Mouse (Mus musculus) subcutaneous adipose tissue, adult 2 months (tissue): ENCODE measurements around the gene Pdia2. TPM values are rescaled to one million over a fixed set of nuclear protein-coding genes. Genes with fewer than 3 reads are reported as not detected.

Experiments used
- polyA plus RNA-seq: library from polyadenylated mRNA; depleted of rRNA; stranded (reverse); fragments of >200 nt; gene quantifications from 2 replicates; pipeline ENCODE4 v1.2.3, GENCODE M21; 2012; ENCODE audit warnings: low replicate concordance; rRNA removed

Gene Pdia2
- 0.60 TPM in 1 of 2 replicates, not detected in the other for polyA plus RNA-seq

DNA sequence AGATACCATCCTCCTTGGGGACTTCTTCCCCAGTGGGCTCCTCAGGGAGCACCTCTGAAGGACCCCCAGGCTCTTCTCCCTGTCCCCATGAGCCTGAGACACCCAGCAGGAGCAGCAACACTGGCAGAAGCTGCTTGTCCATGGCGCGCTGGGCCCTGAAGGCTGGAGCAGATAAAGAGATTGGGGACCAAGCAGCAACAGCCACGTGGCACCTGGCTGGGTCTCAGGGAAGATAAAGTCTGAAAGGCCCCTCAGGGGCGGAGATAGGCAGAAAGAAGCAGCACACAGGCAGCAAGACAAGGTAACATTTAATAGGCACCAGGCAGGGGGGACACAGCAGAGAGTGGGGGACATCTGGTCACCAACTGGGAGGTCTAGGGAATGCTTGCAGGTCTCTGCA, at the start of gene Pdia2:
Gene Pdia2 (minus strand): TSS at position 196 of the 400 bp plus-strand sequence.

DNA sequence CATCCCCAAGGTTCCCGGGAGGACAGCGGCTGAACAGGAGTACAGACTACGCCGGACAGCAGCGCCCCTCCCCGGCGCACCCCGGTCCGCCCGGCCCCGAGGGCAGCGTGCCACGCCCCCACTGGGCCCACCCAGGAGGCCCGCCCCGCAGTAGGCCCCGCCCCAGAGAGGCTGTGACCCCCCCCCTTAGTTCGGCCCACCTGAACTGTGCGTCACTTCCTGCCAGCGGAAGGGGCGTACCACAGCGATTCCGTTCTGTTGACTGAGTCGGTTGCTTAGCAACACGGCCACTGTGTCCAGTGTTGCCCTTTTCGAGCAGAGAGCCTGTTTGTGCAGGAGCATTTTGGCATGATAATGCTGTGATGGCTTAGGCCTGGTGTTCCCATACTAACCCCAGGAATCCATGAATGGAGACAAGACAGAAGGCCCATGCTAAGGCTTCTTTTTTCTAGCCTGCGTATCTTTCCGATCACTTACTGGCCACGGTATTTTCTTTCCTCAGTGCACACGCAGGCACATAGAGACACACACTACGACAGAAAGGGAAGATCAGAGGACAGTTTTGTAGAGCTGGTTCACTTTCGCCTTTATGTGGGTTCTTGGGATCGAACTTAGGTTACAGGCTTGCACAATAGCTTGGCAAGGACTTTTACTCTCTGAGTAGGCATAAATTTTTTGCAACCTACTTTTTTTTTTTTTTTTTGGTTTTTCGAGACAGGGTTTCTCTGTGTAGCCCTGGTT, 45.4 kb upstream of the Pdia2 start, which contains the start of gene Fam234a:
Gene Fam234a (minus strand): TSS at position 142 of the 741 bp plus-strand sequence.

DNA sequence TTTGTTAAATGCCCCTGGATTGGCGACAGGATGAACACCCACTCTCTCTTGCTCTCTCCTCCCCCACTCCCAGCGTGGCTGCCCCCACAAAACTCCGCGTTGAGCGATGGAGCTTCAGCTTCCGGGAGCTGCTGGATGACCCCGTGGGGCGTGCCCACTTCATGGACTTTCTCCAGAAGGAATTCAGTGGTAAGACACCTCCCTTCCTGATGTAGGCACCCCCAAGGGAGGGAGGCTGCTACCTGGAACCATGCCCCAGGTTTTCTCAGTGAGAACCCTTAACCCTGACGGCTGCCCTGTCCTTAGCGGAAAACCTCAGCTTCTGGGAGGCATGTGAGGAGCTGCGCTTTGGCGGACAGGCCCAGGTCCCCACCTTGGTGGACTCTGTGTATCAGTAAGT, 8.8 kb upstream of the Pdia2 start, which contains the start of gene Arhgdig:
Gene Arhgdig (minus strand): TSS at position 101 of the 400 bp plus-strand sequence.

DNA sequence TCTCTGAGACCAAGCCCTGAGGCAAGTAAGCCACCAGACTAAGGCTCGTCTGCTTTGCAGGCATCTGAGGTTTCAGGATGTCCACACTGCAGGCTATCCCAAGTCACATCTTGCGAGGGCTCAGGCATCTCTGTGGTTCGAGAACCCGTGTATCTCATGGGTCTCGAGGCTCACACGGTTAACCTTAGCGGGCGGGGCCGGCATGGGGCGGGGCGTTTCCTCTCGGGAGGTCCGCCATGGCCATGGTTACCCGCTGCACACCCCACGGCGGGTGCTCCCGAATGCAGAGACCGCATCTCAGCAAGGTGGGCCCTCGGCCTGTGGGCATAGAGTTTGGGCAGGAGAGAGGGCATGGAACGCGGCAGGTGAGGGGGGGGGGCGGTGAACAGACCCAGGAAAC, 3.9 kb upstream of the Pdia2 start, which contains the start of gene Rgs11:
Gene Rgs11 (plus strand): TSS at position 215 of the 400 bp plus-strand sequence.

Other genes starting within 250 kb of the Pdia2 start
- gene A930017K11Rik, start 246.5 kb downstream of the Pdia2 start, polyA plus RNA-seq, result 0.12 TPM in 1 of 2 replicates, not detected in the other
- gene Capn15, start 213.3 kb downstream of the Pdia2 start, polyA plus RNA-seq, result 22.9 and 54.5 TPM in 2 replicates
- 32.8 and 33.6 TPM in 2 replicates for gene Rab11fip3, start 129.5 kb downstream of the Pdia2 start, polyA plus RNA-seq
- 27.4 and 27.8 TPM in 2 replicates for gene Decr2, start 108.8 kb downstream of the Pdia2 start, polyA plus RNA-seq
- 24.8 and 57.1 TPM in 2 replicates for gene Nme4, start 103.5 kb downstream of the Pdia2 start, polyA plus RNA-seq
- gene Tmem8, start 85.8 kb downstream of the Pdia2 start, polyA plus RNA-seq, result 15.5 and 21.6 TPM in 2 replicates
- 95.3 and 97.5 TPM in 2 replicates for gene Mrpl28, start 75.6 kb downstream of the Pdia2 start, polyA plus RNA-seq
- gene Axin1, start 60.4 kb downstream of the Pdia2 start, polyA plus RNA-seq, result 12.9 and 23.6 TPM in 2 replicates
- 1.7 and 20.8 TPM in 2 replicates for gene Rgs11, start 3.9 kb upstream of the Pdia2 start, polyA plus RNA-seq
- 0.72 and 7.1 TPM in 2 replicates for gene Arhgdig, start 8.7 kb upstream of the Pdia2 start, polyA plus RNA-seq
- gene Fam234a, start 45.2 kb upstream of the Pdia2 start, polyA plus RNA-seq, result 101 and 132 TPM in 2 replicates
- 18.2 and 36.7 TPM in 2 replicates for gene Luc7l, start 53.8 kb upstream of the Pdia2 start, polyA plus RNA-seq
- 18.8 and 30.6 TPM in 2 replicates for gene Neurl1b, start 215.7 kb upstream of the Pdia2 start, polyA plus RNA-seq